Mouse (Mus musculus): Measurements from ENCODE around the gene Rbm28. TPM values are rescaled to one million over a fixed set of nuclear protein-coding genes. Genes with fewer than 3 reads are reported as not detected.
A peak's percentile ranks its signal among the peaks of the same experiment; 100 is the strongest.

The Rbm28 gene
- polyA plus RNA-seq, 1 experiment from 2014 or later = 6.6 TPM

DNA sequence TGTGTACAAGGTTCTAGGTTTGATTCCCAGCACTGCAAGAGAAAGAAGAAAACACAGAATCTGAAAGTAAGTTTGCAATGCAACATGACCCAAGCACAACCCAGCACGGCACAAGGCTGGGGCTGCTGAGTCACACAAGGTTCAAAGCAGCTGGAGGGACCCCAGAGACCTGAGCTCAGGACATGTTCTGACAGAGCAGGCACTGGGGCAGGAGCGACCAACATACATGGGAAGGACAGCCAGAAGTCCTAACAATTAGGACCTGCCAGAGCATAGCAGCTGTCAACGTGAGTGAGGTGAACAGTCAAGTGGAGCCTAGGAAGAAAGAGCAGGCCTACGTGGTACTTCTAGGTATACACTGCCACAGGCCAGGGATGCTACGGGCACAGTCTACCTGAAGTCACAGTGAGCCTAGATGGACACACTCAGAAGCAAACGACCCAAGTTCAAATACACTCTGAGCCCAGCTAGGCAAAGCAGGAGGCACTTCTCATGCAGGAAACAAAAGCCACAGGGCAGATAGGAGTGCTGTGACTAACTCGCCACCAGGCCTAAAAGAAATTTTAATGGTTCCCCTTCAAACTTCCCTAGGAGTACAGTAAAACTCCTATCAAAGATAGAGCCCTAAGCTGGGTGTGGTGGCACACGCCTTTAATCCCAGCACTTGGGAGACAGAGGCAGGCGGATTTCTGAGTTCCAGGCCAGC is 45.6 kb upstream of the Rbm28 start:
- no peak overlapping the region for H3K4me2 ChIP-seq (ENCODE audit: low read depth, low read length)
- no peak overlapping the region for H3K27ac ChIP-seq (ENCODE audit: low read depth)
- H3K9me3 ChIP-seq (ENCODE audit: low read length) = no peaks in the 10 kb centered on the region
- peaks cover 22% of the 10 kb centered on the region for H3K4me1 ChIP-seq (ENCODE audit: insufficient read depth)
- no peak for ATAC-seq
- H3K9ac ChIP-seq (replicated peaks) = no peak overlapping the region
- no peak for TF ChIP-seq EP300 (IDR thresholded peaks at IDR 0.05; ENCODE audit: low read depth)
- TF ChIP-seq CTCF (IDR thresholded peaks at IDR 0.05; ENCODE audit: low read depth) = no peak
- H3K27me3 ChIP-seq (ENCODE audit: insufficient read depth, low read length) = 0 out of 2 replicates have a peak, but pooled peaks cover 7% of the 10 kb centered on the region
- H3K4me3 ChIP-seq (ENCODE audit: low read depth, low read length) = no peak overlapping the region
- peaks cover 5% of the 10 kb centered on the region; the same call in 1 of the 2 replicates for H3K36me3 ChIP-seq (replicated peaks; ENCODE audit: insufficient read depth, low read length)
- WGBS (ENCODE audit: insufficient replicate concordance) = 67% methylated on average over 9 of the region's 9 CpGs
- no peak for DNase-seq

- no peaks in the 10 kb centered on the region for H3K27me3 ChIP-seq (ENCODE audit: insufficient read depth, low read length)
- peaks cover 11% of the 10 kb centered on the region; the same call in 1 of the 2 replicates for H3K36me3 ChIP-seq (replicated peaks; ENCODE audit: insufficient read depth, low read length)
- H3K27ac ChIP-seq (ENCODE audit: low read depth) = no peak overlapping the region
- H3K9me3 ChIP-seq (ENCODE audit: low read length) = no peaks in the 10 kb centered on the region
- no peak for TF ChIP-seq EP300 (IDR thresholded peaks at IDR 0.05; ENCODE audit: low read depth)
- WGBS (ENCODE audit: insufficient replicate concordance) = 67% methylated on average over 5 of the region's 5 CpGs
- H3K4me2 ChIP-seq (ENCODE audit: low read depth, low read length) = no peak overlapping the region
- no peak for DNase-seq
- ATAC-seq = no peak
- peaks cover 14% of the 10 kb centered on the region for H3K4me1 ChIP-seq (ENCODE audit: insufficient read depth)
- H3K9ac ChIP-seq (replicated peaks) = no peak overlapping the region
- H3K4me3 ChIP-seq (ENCODE audit: low read depth, low read length) = no peak overlapping the region
Observed at GRCm38 (mm10) chr6:29208178-29208577, 43.4 kb upstream of the Rbm28 start.

DNA sequence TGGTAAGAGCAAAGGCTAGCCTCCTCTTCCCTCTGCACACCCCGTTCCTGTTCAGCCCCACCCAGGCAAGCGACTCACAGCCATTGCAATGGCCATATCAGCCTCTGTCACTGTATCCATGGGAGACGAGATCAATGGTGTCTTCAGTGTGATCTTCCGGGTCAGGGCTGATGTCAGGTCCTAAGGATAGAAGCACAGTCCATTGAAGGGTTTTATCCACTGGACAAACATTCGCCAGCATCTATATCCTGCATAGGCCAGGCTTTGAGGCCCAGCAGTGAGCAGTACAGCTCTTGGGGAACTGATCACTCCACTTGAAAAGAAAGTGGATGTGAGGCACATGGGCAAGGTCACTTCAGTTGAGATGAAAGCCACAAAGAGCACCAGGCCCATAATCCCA is 42.2 kb upstream of the Rbm28 start:
- no peak for TF ChIP-seq EP300 (IDR thresholded peaks at IDR 0.05; ENCODE audit: low read depth)
- no peak for TF ChIP-seq CTCF (IDR thresholded peaks at IDR 0.05; ENCODE audit: low read depth)
- Histone ChIP-seq H3K9me3 (ENCODE audit: low read length) (no peaks in the 10 kb centered on the region), H3K9ac (replicated peaks) (no peak overlapping the region), H3K36me3 (replicated peaks; ENCODE audit: insufficient read depth, low read length) (peaks cover 14% of the 10 kb centered on the region; the same call in 1 of the 2 replicates), H3K4me3 (ENCODE audit: low read depth, low read length) (no peak overlapping the region), H3K4me1 (ENCODE audit: insufficient read depth) (peaks cover 7% of the 10 kb centered on the region), H3K27me3 (ENCODE audit: insufficient read depth, low read length) (no peaks in the 10 kb centered on the region), H3K27ac (ENCODE audit: low read depth) (no peak overlapping the region), H3K4me2 (ENCODE audit: low read depth, low read length) (no peak overlapping the region)
- ATAC-seq (no peak), DNase-seq (no peak)
- WGBS (ENCODE audit: insufficient replicate concordance) = 76% methylated on average over 5 of the region's 5 CpGs

GRCm38 (mm10) chr6:29206006-29206405 is 41.2 kb upstream of the Rbm28 start:
- DNase-seq (no peak), ATAC-seq (no peak)
- no peak overlapping the region for H3K4me3 ChIP-seq (ENCODE audit: low read depth, low read length)
- H3K9me3 ChIP-seq (ENCODE audit: low read length) = no peaks in the 10 kb centered on the region
- H3K4me1 ChIP-seq (ENCODE audit: insufficient read depth) = no peaks in the 10 kb centered on the region
- H3K36me3 ChIP-seq (replicated peaks; ENCODE audit: insufficient read depth, low read length) = peaks cover 14% of the 10 kb centered on the region; the same call in 1 of the 2 replicates
- H3K27ac ChIP-seq (ENCODE audit: low read depth) = no peak overlapping the region
- WGBS (ENCODE audit: insufficient replicate concordance) = 91% methylated on average over 10 of the region's 10 CpGs
- H3K4me2 ChIP-seq (ENCODE audit: low read depth, low read length) = no peak overlapping the region
- no peaks in the 10 kb centered on the region for H3K27me3 ChIP-seq (ENCODE audit: insufficient read depth, low read length)
- H3K9ac ChIP-seq (replicated peaks) = no peak overlapping the region
- no peak for TF ChIP-seq EP300 (IDR thresholded peaks at IDR 0.05; ENCODE audit: low read depth)
- no peak for TF ChIP-seq CTCF (IDR thresholded peaks at IDR 0.05; ENCODE audit: low read depth)

- no peak overlapping the region for H3K9ac ChIP-seq (replicated peaks)
- 58% methylated on average over 15 of the region's 15 CpGs for WGBS (ENCODE audit: insufficient replicate concordance)
- H3K36me3 ChIP-seq (replicated peaks; ENCODE audit: insufficient read depth, low read length) = peaks cover 14% of the 10 kb centered on the region; the same call in 1 of the 2 replicates
- no peak overlapping the region for H3K4me3 ChIP-seq (ENCODE audit: low read depth, low read length)
- H3K9me3 ChIP-seq (ENCODE audit: low read length) = no peaks in the 10 kb centered on the region
- DNase-seq (peak; percentile 53), ATAC-seq (peak; percentile 59)
- H3K27ac ChIP-seq (ENCODE audit: low read depth) = no peak overlapping the region
- no peaks in the 10 kb centered on the region for H3K27me3 ChIP-seq (ENCODE audit: insufficient read depth, low read length)
- H3K4me1 ChIP-seq (ENCODE audit: insufficient read depth) = no peaks in the 10 kb centered on the region
- TF ChIP-seq EP300 (IDR thresholded peaks at IDR 0.05; ENCODE audit: low read depth) (no peak), CTCF (IDR thresholded peaks at IDR 0.05; ENCODE audit: low read depth) (peak; percentile 92)
- H3K4me2 ChIP-seq (ENCODE audit: low read depth, low read length) = no peak overlapping the region
Observed at GRCm38 (mm10) chr6:29204932-29205614, 40.3 kb upstream of the Rbm28 start.

DNA sequence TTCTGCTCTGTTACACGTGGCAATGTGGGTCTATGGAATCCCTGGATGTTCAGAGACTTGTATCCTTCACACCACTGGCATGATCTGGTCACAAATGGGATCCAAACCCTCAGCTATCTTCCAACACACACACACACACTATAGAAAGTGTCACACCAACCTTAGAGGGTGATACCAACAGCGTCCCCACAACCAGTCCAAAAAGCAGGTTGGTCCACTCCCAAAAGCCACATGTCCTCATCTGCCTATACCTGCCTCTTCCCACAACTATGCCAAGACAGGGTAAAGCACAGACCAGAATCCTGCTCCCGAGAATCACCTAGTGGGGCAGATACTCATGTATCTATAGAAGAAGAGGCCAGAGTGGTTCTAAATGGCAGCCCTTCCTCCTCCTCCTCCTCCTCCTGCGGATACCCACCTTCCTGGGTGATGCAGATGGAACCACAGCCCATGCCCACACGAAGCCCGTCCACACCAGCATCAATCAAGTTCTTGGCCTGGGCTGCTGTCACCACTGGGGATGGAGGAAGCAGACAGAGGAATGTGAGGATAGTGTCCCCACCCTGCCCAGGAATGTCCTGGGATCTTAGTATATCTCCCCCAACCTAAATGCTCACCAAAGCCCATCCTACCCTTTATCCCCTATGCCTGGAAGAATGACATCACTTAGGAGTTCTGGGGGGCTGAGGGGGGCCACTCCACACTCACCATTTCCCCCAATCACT is 39.2 kb upstream of the Rbm28 start:
- H3K4me3 ChIP-seq (ENCODE audit: low read depth, low read length) = no peak overlapping the region
- no peaks in the 10 kb centered on the region for H3K9me3 ChIP-seq (ENCODE audit: low read length)
- DNase-seq (no peak), ATAC-seq (no peak)
- no peak overlapping the region for H3K9ac ChIP-seq (replicated peaks)
- H3K4me1 ChIP-seq (ENCODE audit: insufficient read depth) = 0 out of 2 replicates have a peak, but pooled peaks cover 2% of the 10 kb centered on the region
- peaks cover 14% of the 10 kb centered on the region; the same call in 1 of the 2 replicates for H3K36me3 ChIP-seq (replicated peaks; ENCODE audit: insufficient read depth, low read length)
- TF ChIP-seq CTCF (IDR thresholded peaks at IDR 0.05; ENCODE audit: low read depth) (no peak), EP300 (IDR thresholded peaks at IDR 0.05; ENCODE audit: low read depth) (no peak)
- H3K27me3 ChIP-seq (ENCODE audit: insufficient read depth, low read length) = no peaks in the 10 kb centered on the region
- H3K4me2 ChIP-seq (ENCODE audit: low read depth, low read length) = no peak overlapping the region
- no peak overlapping the region for H3K27ac ChIP-seq (ENCODE audit: low read depth)
- 82% methylated on average over 6 of the region's 6 CpGs for WGBS (ENCODE audit: insufficient replicate concordance)

All from liver, postnatal 0 days (tissue).